Mouse (Mus musculus): ENCODE measurements around the gene Ppfia1. TPM values are rescaled to one million over a fixed set of nuclear protein-coding genes. Genes with fewer than 3 reads are reported as not detected.
A peak's percentile ranks its signal among the peaks of the same experiment; 100 is the strongest.

The Ppfia1 gene
- total and polyA plus RNA-seq, 2 experiments from 2014 or later = 15.6 to 36.2 TPM

- DNase-seq (ENCODE audit: low spot score) = no peak
- Histone ChIP-seq H3K4me1 (ENCODE audit: insufficient read depth, low read length) (peaks cover 13% of the 10 kb centered on the region), H3K36me3 (ENCODE audit: insufficient read depth, low read length) (peaks cover 8% of the 10 kb centered on the region; the same call in 1 of the 2 replicates), H3K4me3 (ENCODE audit: low read length) (peak overlapping the region; percentile 98; the same call in 1 of the 2 replicates), H3K4me2 (ENCODE audit: low read depth, low read length) (peak overlapping the region; percentile 83), H3K9ac (replicated peaks; ENCODE audit: low read length) (peak overlapping the region; percentile 98), H3K9me3 (ENCODE audit: low read length) (no peaks in the 10 kb centered on the region), H3K27ac (0 out of 2 replicates have a peak overlapping the region, but pooled peaks have one; percentile 76), H3K27me3 (ENCODE audit: insufficient read depth, low read length) (no peaks in the 10 kb centered on the region)
- no peak for TF ChIP-seq CTCF (IDR thresholded peaks at IDR 0.05; ENCODE audit: low read depth)
- ATAC-seq = no peak
- 83% methylated on average over 8 of the region's 8 CpGs for WGBS
Measured at GRCm38 (mm10) chr7:144552274-144552673, 1.3 kb downstream of the Ppfia1 start.

- Histone ChIP-seq H3K4me2 (ENCODE audit: low read depth, low read length) (no peak overlapping the region), H3K9ac (replicated peaks; ENCODE audit: low read length) (no peak overlapping the region), H3K36me3 (ENCODE audit: insufficient read depth, low read length) (peaks cover 8% of the 10 kb centered on the region; the same call in 1 of the 2 replicates), H3K4me3 (ENCODE audit: low read length) (no peak overlapping the region), H3K27ac (no peak overlapping the region), H3K4me1 (ENCODE audit: insufficient read depth, low read length) (peaks cover 13% of the 10 kb centered on the region), H3K9me3 (ENCODE audit: low read length) (no peaks in the 10 kb centered on the region), H3K27me3 (ENCODE audit: insufficient read depth, low read length) (no peaks in the 10 kb centered on the region)
- TF ChIP-seq CTCF (IDR thresholded peaks at IDR 0.05; ENCODE audit: low read depth) = no peak
- ATAC-seq (no peak), DNase-seq (ENCODE audit: low spot score) (no peak)
- 89% methylated on average over 1 of the region's 1 CpGs for WGBS
Measured at GRCm38 (mm10) chr7:144550811-144551210, 2.7 kb downstream of the Ppfia1 start.

GRCm38 (mm10) chr7:144549904-144550566 lies 3.5 kb downstream of the Ppfia1 start:
- no peak overlapping the region for H3K4me3 ChIP-seq (ENCODE audit: low read length)
- no peak for ATAC-seq
- H3K27ac ChIP-seq = no peak overlapping the region
- DNase-seq (ENCODE audit: low spot score) = no peak
- H3K4me1 ChIP-seq (ENCODE audit: insufficient read depth, low read length) = peaks cover 13% of the 10 kb centered on the region
- WGBS = 92% methylated on average over 2 of the region's 2 CpGs
- no peak overlapping the region for H3K9ac ChIP-seq (replicated peaks; ENCODE audit: low read length)
- no peak overlapping the region for H3K4me2 ChIP-seq (ENCODE audit: low read depth, low read length)
- peaks cover 8% of the 10 kb centered on the region; the same call in 1 of the 2 replicates for H3K36me3 ChIP-seq (ENCODE audit: insufficient read depth, low read length)
- no peaks in the 10 kb centered on the region for H3K27me3 ChIP-seq (ENCODE audit: insufficient read depth, low read length)
- no peaks in the 10 kb centered on the region for H3K9me3 ChIP-seq (ENCODE audit: low read length)
- no peak; the same call in 1 of the 2 replicates for TF ChIP-seq CTCF (IDR thresholded peaks at IDR 0.05; ENCODE audit: low read depth)

GRCm38 (mm10) chr7:144545231-144545630 lies 8.3 kb downstream of the Ppfia1 start:
- no peak for ATAC-seq
- H3K4me3 ChIP-seq (ENCODE audit: low read length) = no peak overlapping the region
- 77% methylated on average over 3 of the region's 3 CpGs for WGBS
- 0 out of 2 replicates have a peak, but pooled peaks cover 4% of the 10 kb centered on the region for H3K36me3 ChIP-seq (ENCODE audit: insufficient read depth, low read length)
- no peak overlapping the region for H3K9ac ChIP-seq (replicated peaks; ENCODE audit: low read length)
- no peaks in the 10 kb centered on the region for H3K9me3 ChIP-seq (ENCODE audit: low read length)
- H3K27me3 ChIP-seq (ENCODE audit: insufficient read depth, low read length) = no peaks in the 10 kb centered on the region
- no peak for TF ChIP-seq CTCF (IDR thresholded peaks at IDR 0.05; ENCODE audit: low read depth)
- H3K27ac ChIP-seq = peak overlapping the region; percentile 16; the same call in 1 of the 2 replicates
- H3K4me2 ChIP-seq (ENCODE audit: low read depth, low read length) = no peak overlapping the region
- H3K4me1 ChIP-seq (ENCODE audit: insufficient read depth, low read length) = 0 out of 2 replicates have a peak, but pooled peaks cover under 1% of the 10 kb centered on the region
- DNase-seq (ENCODE audit: low spot score) = no peak

GRCm38 (mm10) chr7:144541351-144541750 lies 12.2 kb downstream of the Ppfia1 start:
- 95% methylated on average over 5 of the region's 5 CpGs for WGBS
- ATAC-seq = no peak

GRCm38 (mm10) chr7:144539146-144539545 lies 14.4 kb downstream of the Ppfia1 start:
- H3K27ac ChIP-seq = no peak overlapping the region
- 69% methylated on average over 2 of the region's 2 CpGs for WGBS
- peaks cover 3% of the 10 kb centered on the region; the same call in 1 of the 2 replicates for H3K4me1 ChIP-seq (ENCODE audit: insufficient read depth, low read length)

More at GRCm38 (mm10) chr7:144541351-144541750, 12.2 kb downstream of the Ppfia1 start:
- Histone ChIP-seq H3K9ac (replicated peaks; ENCODE audit: low read length) (no peak overlapping the region), H3K9me3 (ENCODE audit: low read length) (no peaks in the 10 kb centered on the region), H3K4me2 (ENCODE audit: low read depth, low read length) (no peak overlapping the region), H3K27me3 (ENCODE audit: insufficient read depth, low read length) (no peaks in the 10 kb centered on the region), H3K4me3 (ENCODE audit: low read length) (no peak overlapping the region), H3K4me1 (ENCODE audit: insufficient read depth, low read length) (peaks cover 3% of the 10 kb centered on the region; the same call in 1 of the 2 replicates), H3K27ac (no peak overlapping the region), H3K36me3 (ENCODE audit: insufficient read depth, low read length) (no peaks in the 10 kb centered on the region)
- no peak for TF ChIP-seq CTCF (IDR thresholded peaks at IDR 0.05; ENCODE audit: low read depth)
- no peak for DNase-seq (ENCODE audit: low spot score)

More at GRCm38 (mm10) chr7:144539146-144539545, 14.4 kb downstream of the Ppfia1 start:
- no peak overlapping the region for H3K4me2 ChIP-seq (ENCODE audit: low read depth, low read length)
- no peak overlapping the region for H3K4me3 ChIP-seq (ENCODE audit: low read length)
- no peak overlapping the region for H3K9ac ChIP-seq (replicated peaks; ENCODE audit: low read length)
- no peaks in the 10 kb centered on the region for H3K27me3 ChIP-seq (ENCODE audit: insufficient read depth, low read length)
- no peaks in the 10 kb centered on the region for H3K36me3 ChIP-seq (ENCODE audit: insufficient read depth, low read length)
- no peak for ATAC-seq
- no peaks in the 10 kb centered on the region for H3K9me3 ChIP-seq (ENCODE audit: low read length)
- TF ChIP-seq CTCF (IDR thresholded peaks at IDR 0.05; ENCODE audit: low read depth) = no peak
- DNase-seq (ENCODE audit: low spot score) = no peak
